Mouse (Mus musculus): Measurements from ENCODE around the gene Msmp.
"Not testable (repeated sequence)": the region's sequence is repeated elsewhere in the genome, so short reads cannot be mapped to it uniquely, and the experiment has no call there.

Gene Msmp

DNA sequence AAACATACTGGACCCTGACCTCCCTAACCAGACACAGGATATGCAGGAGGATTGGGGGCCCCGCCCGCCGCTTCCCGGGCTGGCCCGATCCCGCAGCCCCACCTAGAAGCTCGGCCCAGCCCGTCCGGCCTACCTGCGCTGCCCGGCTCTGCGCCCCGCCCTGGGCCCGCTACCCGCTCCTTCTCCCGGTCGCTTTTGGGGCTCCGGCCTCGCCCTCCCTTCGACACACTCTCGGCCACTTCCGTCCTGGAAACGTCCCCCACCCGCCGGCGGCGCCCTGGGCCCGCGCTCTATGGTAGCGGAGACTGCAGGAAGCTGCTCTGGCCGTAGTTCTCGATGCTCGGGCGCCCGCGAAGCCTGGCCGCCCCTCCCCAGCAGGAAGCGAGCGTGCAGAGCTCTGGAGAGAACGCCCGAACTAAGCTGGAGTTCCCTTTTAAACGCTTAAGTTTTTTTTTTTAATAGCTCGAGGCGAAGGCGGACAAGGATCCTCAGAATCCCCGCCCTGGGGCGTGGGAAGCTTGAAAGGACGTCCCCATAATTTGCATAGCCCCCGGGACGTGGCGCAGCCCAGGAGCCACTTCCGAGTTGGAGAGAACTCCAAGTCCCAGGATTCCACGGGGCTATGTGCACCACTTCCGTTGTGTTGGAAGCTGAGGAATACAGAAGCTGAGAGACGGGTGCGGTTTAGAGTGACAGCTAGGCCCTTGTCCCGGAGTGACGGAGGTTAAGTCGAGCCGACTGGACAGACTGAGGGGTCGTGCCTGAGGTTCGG, 22.1 kb downstream of the Msmp start, which contains the start of the genes Creb3 and Tln1:
Creb3 (plus strand) TSS at position 336 of the 772 bp plus-strand sequence.
Tln1 (minus strand) TSS at position 695 of the 772 bp plus-strand sequence.
- peak; percentile 89 for DNase-seq (ENCODE audit: low spot score)

DNA sequence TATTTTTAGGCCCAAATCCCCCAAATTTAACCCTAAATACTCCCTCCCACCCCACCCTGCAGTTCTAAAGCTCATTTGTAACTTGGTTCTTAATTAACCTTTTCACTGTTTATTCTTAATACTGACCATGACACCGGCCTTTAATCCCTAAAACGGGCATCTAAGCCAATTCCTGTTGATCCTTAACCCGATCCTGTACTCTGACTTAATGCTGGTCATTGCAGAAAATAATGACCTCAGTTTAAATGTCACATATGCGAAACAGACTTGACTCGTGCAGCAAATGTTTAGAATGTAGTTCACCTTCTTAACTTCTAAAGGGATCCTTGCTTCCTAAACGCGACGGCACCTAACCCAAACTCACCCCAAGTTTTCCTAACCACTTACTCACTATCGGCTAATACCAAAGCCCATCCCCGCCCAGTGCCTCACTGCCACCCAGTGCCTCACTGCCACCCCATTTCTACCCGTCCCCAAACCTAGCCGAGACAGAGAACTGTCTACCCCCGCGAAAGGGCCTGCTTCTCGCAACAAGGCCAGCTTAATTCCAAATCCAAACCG, 22.8 kb downstream of the Msmp start:
- DNase-seq (ENCODE audit: low spot score) = no peak

DNA sequence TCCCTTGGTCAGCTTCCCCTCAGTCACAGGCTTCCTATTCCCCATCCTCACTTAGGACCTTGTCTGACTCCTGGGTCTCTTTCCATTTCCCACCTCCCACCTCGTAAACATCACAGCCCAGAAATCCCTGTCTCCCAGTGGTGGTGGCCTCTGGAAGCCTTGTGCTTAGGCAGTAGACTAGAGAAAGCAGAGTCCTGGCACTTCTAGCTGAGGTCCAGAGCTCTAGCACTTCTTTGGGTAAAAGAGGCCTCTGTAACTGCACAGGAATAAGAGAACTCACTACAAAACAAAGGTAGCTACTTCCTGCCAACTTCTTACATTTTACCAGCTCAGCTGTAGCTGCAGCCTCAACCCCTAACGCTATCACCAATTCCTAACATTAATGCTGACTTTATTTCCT, 23.3 kb downstream of the Msmp start:
- DNase-seq (ENCODE audit: low spot score) = no peak

DNA sequence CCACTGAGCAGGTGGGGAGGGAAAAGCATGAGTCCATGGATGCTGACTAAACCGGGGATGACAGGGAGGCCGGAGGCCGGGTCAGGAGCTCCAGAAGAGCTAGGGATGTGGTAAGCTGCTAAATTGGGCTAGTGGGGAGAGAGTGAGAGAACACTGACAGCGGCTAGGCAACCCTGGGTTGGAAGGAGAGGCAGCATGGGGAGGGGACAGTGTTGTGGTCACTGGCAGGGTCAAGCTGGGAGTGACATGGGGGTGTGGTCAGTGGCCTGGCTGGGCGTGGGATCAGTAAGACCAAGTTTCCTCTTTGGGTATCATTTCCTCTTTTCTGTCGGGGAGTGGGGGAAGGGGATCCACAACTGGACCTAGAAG, 24.1 kb downstream of the Msmp start:
- DNase-seq (ENCODE audit: low spot score) = no peak

DNA sequence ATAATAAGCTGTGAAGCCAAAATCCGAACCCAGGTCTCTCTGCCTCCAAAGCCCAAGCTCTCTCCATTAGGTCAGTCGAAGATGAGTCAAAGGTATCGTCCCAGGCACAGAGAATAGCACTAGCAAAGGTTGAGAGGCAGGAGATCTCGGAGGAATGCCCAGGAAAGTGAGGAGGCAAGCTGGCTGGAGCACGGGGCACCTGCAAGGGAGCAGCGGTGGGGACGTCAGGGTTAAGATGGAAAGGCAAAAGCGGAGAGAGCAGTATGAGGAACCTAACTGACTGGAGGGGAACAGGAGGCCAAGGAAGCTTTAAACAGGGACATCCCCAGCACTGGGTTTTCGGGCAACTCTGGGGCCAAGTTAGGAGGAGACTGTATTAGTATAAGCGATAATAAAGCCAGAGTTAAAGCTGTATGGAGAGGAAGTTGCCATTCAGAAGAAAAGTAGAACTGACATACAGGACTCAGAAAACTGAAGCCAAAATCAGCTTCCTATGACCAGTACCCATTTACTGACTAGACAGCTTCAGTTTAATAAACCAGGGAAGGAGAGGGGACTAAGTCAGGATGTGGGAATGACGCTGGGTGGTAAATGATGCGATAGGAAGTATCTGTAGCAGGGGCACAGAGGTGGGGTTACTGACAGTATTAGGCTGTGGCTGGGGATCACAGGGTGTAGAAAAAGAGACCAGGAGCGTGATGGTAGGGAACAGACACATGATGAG, 24.6 kb downstream of the Msmp start:
- DNase-seq (ENCODE audit: low spot score) = no peak

DNA sequence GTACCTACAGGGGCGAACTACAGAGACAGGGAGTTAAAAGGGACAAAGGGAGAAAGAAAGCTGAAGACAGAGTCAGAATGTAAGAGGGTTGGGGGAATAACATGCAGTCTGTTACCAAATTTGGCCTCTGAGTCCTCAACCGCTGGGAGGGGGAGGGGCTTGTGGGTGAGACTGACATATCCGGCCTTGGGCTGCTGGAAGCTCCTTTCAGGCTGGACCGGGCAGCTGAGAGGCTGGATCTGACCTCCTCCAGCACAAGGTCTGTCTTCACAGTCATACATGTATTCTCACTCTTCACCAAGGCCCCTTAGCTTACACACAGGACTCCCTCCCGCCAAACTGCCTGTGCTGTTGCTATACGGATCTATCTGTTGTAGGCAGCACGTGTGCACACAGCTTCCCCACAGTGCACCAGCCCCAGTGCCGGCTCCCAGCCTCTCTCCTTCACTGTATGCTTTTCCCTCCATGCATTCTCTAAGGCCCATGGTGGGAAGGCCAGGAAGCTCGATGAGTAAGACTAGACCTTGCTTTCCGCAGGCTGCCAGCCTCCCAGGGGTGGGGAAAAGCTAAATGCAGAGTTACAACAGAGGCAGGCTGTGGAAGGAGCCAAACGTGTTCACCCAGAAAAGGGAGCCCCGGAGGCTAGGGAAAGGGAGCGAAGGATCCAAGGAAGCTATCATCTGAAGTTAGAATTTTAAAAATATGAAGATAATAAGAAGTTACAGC, 25.5 kb downstream of the Msmp start:
- DNase-seq (ENCODE audit: low spot score) = no peak

DNA sequence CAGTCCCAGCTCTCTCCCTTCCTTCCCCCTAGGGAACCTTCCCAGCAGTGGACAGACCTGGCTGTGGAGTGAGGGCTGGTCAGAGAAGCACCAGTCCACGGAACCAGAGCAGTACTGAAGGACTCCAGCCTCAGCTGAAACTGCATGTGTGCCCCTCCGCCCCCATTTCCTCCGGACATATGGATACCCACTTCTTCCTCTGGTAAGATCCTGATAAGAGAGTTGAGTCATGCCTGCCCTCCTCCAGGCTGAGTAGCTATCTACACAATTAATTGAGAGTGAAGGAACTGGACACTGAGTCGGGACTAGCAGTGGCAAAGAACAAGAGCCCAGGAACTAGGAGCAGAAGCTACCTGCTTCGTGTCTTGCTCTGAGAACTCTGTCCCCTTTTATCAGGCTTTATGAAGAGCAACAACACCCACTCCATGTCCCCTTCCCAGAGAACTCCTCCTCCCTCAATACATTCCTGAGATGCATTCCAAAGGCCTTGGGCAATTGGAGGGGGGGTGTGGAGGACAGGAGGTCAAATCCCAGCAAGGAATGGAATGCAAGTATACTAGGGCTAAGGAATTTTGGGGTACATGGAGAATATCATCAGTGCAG, 26.2 kb downstream of the Msmp start:
- no peak for DNase-seq (ENCODE audit: low spot score)

DNA sequence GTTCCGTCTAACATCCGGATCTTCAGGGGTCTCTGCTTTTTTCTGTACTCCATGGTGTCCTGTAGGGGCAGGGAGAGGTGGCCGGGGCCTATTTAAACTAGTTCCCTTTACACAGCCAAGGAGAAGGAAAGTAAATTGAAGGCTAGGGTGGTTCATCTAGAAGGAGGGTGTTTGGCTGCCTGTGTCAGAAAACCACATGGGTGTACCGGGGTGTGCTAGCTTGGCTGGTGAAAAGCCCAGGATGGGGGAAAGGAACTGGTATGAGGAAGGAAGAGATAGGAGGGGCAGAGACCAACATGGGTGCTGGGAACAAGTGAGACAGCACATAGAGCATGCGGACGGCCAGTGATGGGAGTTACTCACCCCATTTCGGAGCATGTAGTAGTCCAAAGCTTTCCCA, 28.4 kb downstream of the Msmp start:
- DNase-seq (ENCODE audit: low spot score) = no peak

DNA sequence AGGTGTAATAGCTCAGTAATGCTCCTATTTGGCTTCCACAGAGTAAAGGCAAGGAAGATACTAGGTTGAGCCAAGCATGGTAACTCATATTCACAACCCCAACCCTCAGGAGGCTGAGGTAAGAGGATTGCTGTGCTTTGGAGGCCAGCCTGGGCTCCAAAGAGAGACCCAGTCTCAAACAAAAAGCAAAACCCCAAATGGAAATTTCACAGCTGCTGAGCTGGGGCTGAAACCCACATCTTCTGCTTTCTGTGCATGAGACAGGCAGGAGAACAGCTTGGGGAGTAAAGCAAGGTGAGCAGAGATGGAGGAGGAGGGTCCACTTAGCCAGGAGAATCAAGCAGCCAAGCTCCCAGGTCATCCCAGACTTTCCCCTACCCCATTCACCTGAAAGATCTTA, 30.4 kb downstream of the Msmp start:
- DNase-seq (ENCODE audit: low spot score) = no peak

DNA sequence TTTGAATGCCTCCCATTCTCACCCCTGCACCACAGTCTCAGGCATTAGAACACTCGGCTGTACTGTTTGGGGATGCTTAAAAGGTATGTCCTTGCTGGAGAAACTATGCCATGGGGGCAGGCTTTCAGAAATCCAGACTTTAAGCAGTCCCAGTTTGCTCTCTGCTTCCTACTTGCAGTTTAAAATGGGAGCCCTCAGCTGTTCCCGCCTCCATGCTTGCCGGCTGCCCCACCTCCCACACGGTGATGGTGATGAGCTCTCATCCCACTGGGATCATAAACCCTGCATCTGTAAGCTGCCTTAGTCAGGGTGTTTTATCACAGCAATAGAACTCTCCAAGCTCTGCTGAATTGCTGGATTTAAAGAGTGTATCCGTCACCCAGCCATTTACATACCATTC, 31.9 kb downstream of the Msmp start:
- no peak for DNase-seq (ENCODE audit: low spot score)

DNA sequence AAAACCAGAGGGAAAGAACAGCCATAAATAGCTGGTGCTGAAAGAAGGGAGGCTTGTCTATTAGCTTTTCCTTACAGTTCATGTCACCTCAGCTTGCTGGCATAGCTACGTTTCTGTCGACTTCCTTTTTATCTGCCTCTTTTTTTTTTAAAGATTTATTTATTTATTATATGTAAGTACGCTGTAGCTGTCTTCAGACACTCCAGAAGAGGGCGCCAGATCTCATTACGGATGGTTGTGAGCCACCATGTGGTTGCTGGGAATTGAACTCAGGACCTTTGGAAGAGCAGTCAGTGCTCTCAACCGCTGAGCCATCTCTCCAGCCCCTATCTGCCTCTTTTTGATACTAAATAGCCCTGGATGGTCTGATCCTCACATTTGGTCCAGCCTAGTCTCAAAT, 32.4 kb downstream of the Msmp start:
- not testable (repeated sequence) for DNase-seq (ENCODE audit: low spot score)

DNA sequence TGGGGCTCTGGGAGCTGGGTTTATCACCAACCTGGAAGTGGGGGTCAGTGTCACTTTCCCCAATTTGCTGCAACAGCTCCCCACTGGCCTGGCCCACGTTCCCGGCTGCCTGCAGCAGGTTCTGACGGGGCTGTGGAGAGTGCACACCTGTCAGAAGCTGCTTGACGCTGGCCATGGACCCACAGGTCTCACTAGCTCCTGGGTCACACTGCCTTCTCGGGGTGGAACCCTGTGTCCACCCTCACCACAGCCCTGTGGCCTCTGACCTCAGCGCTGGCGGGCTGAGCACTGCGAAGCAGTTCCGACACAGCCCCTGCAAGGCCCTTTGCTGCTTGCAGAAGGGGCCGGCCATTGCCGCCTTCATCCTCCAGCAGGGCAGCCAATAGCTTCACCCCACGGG, 35.2 kb downstream of the Msmp start:
- no peak for DNase-seq (ENCODE audit: low spot score)

DNA sequence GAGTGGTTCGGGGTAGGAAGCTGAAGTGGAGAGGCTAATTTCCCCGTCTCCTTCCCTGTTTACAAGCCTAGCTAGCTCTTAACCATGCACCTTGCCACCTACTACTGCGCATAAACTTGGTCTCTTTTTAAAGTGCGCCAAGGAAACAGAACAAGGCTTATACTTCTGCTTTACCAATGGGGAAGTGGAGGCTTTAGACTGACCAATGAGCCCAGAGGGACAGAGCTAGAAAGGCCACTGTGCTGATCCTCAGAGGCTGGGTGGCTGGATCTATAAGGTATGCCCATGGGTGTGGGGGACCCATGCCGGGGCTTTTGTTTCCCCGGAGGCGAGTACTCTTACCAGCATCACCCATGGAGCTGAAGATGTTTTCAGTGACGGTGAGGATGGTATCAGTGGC, 37.1 kb downstream of the Msmp start:
- DNase-seq (ENCODE audit: low spot score) = no peak

DNA sequence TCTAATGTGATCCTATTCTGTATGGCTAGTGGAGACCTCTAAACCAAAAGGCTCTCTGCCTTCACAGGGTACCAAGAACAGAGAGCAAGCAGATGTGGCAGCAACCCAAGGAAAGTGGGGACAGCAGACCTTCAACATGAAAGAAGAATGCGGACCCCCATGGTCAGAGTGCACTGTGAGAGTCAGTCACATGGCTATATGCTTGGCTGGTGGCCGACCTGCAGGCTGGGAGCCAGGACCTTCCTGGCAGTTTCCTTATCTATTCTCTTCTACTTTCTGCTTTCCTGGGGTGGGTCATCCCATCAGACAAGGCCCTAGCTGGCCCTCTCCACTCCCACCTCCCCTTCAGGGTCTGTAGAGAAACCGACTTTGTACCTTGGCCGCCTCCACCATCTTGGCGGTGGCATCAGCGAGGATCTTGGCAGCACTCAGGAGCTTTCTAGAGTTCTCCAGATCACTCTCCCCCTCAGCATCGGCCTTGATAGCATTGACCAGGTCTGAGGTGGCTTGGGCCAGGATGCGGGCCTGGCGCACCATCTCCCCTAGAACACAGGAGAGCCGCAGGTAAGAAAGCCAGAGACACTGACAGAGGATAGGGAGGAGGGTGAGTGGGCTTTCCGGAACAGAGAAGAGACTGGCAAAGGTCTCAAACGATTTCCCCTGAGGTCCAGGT, 37.8 kb downstream of the Msmp start:
- no peak for DNase-seq (ENCODE audit: low spot score)

DNA sequence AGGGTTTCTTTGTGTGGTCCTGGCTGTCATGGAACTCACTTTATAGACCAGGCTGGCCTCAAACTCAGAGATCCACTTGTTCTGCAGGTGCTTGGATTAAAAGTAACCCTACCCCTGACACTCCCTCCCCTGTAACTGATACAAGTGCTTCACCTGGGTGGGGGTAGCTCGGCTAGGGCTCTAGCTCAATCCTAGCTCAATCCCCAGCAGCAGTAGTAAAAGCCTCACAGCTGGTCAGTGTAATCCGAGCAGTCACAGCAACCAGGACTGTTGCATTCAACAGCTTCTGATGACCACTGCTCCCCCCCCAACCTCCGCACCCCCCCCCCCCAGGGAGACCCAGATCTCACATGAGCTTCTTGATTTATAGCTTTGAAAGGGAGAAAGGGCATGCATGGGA, 42.2 kb downstream of the Msmp start:
- DNase-seq (ENCODE audit: low spot score) = no peak

DNA sequence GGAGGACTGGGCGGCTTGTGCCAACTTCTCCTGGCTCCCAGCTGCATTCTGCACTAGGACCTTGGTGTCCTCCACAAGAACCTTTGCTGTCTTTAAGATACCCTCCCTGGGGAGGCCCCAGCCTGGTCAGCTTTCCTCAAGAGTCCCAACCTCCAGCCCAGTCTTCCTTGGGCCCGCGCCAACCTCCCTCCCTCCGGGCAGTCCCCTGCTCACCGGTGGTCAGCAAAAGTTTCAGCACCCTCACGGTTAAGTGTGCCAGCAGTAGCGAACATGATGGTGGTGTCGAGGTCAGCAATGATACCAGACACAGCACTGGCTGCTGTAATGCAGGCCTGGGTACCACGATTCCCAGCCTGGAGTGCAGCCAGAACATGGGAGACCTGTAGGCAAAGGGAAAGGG, 48.3 kb downstream of the Msmp start:
- no peak for DNase-seq (ENCODE audit: low spot score)

DNA sequence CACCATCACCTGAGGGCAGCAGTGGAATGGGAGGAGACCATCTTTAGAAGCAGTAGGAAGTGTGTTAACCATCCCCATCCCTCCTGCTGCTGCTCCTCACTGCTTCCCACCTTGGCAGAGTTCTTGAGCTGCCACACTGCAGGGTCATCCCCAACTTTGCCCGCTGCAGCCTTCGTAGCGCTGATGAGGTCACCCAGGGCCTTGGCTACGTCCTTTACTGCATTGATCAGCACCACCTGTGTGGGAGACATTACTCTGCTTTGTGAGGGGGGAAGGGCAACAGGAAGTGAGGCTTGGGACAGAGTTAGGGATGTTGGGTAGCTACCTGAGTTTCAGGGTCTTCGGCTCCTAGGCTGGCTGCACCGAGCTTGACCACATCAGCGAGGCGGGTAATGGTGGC, 48.7 kb downstream of the Msmp start:
- no peak for DNase-seq (ENCODE audit: low spot score)

DNA sequence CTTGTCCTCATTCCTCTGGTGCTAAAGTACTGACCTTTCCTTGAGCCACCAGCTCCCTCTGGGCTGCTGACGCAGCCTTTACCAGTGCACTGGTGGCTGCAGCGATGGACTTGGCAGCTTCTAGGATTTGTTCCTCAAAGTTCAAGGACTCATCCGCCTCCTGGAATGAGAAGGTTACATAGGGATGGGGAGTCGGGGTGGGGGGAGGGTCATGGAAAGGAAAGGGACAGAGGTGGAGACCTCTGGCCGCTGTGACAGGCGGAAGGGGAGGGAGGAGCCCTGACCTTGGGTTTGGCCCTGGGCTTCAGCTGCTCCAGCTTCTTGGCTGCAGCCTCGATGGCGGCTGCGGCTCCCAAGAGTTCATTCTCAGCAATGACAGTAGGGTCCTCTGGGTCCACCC, 51.0 kb downstream of the Msmp start:
- DNase-seq (ENCODE audit: low spot score) = no peak
